Mouse (Mus musculus) layer of hippocampus, adult 9-10 months (tissue): ENCODE results near the gene Tubb3.
A peak's percentile ranks its signal among the peaks of the same experiment; 100 is the strongest.
"Not testable (repeated sequence)": the region's sequence is repeated elsewhere in the genome, so short reads cannot be mapped to it uniquely, and the experiment has no call there.

Experiments
- DNase-seq: peaks from one replicate; pipeline ENCODE4 v3.0.0; 2022; ENCODE audit warnings: low spot score

The Tubb3 gene

GRCm38 (mm10) chr8:123412560-123413170 lies 1.4 kb downstream of the Tubb3 start:
- peak; percentile 66 for DNase-seq

GRCm38 (mm10) chr8:123414255-123414654 lies 3.0 kb downstream of the Tubb3 start:
- no peak for DNase-seq

GRCm38 (mm10) chr8:123414997-123415696 lies 3.9 kb downstream of the Tubb3 start:
- not testable (repeated sequence) for DNase-seq

- DNase-seq: no peak
These were observed 5.0 kb downstream of the Tubb3 start for GRCm38 (mm10) chr8:123415967-123416943.

GRCm38 (mm10) chr8:123416944-123417555 lies 5.8 kb downstream of the Tubb3 start:
- DNase-seq: no peak

- DNase-seq: no peak
These were observed 8.5 kb downstream of the Tubb3 start for GRCm38 (mm10) chr8:123419711-123420110.

- DNase-seq: no peak
These were observed 9.5 kb downstream of the Tubb3 start for GRCm38 (mm10) chr8:123420525-123421281.

GRCm38 (mm10) chr8:123421325-123421724 lies 10.1 kb downstream of the Tubb3 start:
- no peak for DNase-seq

- DNase-seq: peak; percentile 65
These were observed 11.0 kb downstream of the Tubb3 start for GRCm38 (mm10) chr8:123422056-123422780.

- no peak for DNase-seq
These were observed 11.5 kb downstream of the Tubb3 start for GRCm38 (mm10) chr8:123422781-123423159.

GRCm38 (mm10) chr8:123423441-123423840 lies 12.2 kb downstream of the Tubb3 start, which contains the start of gene Def8:
Def8 (plus strand) TSS chr8:123423527.
- DNase-seq: no peak

- DNase-seq: no peak
These were observed 15.6 kb downstream of the Tubb3 start for GRCm38 (mm10) chr8:123426511-123427509.

GRCm38 (mm10) chr8:123427639-123428275 lies 16.5 kb downstream of the Tubb3 start:
- DNase-seq: no peak

- DNase-seq: no peak
These were observed 17.2 kb downstream of the Tubb3 start for GRCm38 (mm10) chr8:123428343-123428893.

GRCm38 (mm10) chr8:123428939-123429721 lies 17.9 kb downstream of the Tubb3 start:
- no peak for DNase-seq

GRCm38 (mm10) chr8:123429722-123430013 lies 18.4 kb downstream of the Tubb3 start:
- not testable (repeated sequence) for DNase-seq

GRCm38 (mm10) chr8:123430936-123431335 lies 19.7 kb downstream of the Tubb3 start:
- DNase-seq: not testable (repeated sequence)
